Mouse (Mus musculus) ES-E14 (cell line): ENCODE measurements around the gene Pigb.

ENCODE experiments used
- MAFK ChIP-seq: IDR thresholded peaks from 2 replicates; pipeline ENCODE4 v1.6.1; 2014; ENCODE audit warnings: mild to moderate bottlenecking, low read depth, low read length, inconsistent platforms; ENCODE audit not compliant: insufficient read depth
- ZNF384 ChIP-seq: IDR thresholded peaks from 2 replicates; pipeline ENCODE4 v1.6.1; 2012; ENCODE audit warnings: low read depth, low read length, inconsistent platforms

DNA sequence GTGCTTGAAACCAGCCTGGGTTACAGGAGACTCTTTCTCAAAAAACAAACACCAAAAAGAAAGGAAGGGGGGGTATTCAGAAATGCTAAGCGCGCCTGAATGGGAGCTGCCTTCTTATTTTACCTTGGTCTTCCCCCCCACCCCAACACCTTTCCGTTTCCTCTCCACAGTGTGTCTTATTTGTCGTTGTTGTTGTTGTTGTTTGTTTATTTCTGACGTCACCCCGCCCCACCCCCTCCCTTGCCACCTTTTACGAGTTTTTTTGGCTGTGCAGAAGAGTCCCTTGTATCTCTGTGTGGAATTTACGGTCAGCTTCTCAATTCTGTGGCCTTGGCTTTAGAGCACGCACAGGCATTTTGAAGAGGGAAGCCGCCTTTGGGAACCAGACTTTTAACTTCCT is 5.5 kb upstream of the Pigb start:
- TF ChIP-seq MAFK = no peak
- TF ChIP-seq ZNF384 = no peak
